Mouse (Mus musculus) layer of hippocampus, adult 18-20 months (tissue): ENCODE results near the gene Cst6. TPM values are rescaled to one million over a fixed set of nuclear protein-coding genes. Genes with fewer than 3 reads are reported as not detected.

Experiments used
- DNase-seq, 2 experiments: peaks; one replicate each; pipeline ENCODE4 v3.0.0; 2022; ENCODE audit warnings: low spot score in 2 of 2
- total RNA-seq, 2 experiments: library from RNA; stranded (reverse); gene quantifications; 2 replicates each; pipeline ENCODE4 v1.2.3; 2021

Gene Cst6
- total RNA-seq, 2 experiments from 2014 or later, result 8.6 to 10.4 TPM

GRCm38 (mm10) chr19:5294972-5295735 is 54.2 kb downstream of the Cst6 start, which contains the start of gene Sf3b2:
Sf3b2 (minus strand) TSS chr19:5295455.
- peak; percentile 99 to 100 for DNase-seq

Other genes with a start within 250 kb of the Cst6 start
- gene Rab1b, start 242.5 kb downstream of the Cst6 start, total RNA-seq, result 100 to 1,000 TPM; 160 to 170 TPM
- gene Klc2, start 231.0 kb downstream of the Cst6 start, total RNA-seq, result 100 to 1,000 TPM; 230 to 231 TPM
- gene Pacs1, start 76.5 kb downstream of the Cst6 start, total RNA-seq, result 10 to 100 TPM; 52.1 to 52.5 TPM
- 100 to 1,000 TPM; 215 to 219 TPM for gene Sf3b2, start 54.1 kb downstream of the Cst6 start, total RNA-seq
- 100 to 1,000 TPM; 102 to 107 TPM for gene Gal3st3, start 51.2 kb downstream of the Cst6 start, total RNA-seq
- not detected for gene Catsper1, start 13.8 kb downstream of the Cst6 start, total RNA-seq
- gene Eif1ad, start 17.2 kb upstream of the Cst6 start, total RNA-seq, result 10 to 100 TPM; 20.2 to 22.0 TPM
- 10 to 100 TPM; 80.7 to 87.6 TPM for gene Banf1, start 17.6 kb upstream of the Cst6 start, total RNA-seq
- 100 to 1,000 TPM in 1 of 2 experiments, 10 to 100 TPM in 1; 96.9 to 117 TPM for gene Sart1, start 39.1 kb upstream of the Cst6 start, total RNA-seq
- gene Tsga10ip, start 53.0 kb upstream of the Cst6 start, total RNA-seq, result under 1 TPM; 0.30 TPM
- gene Drap1, start 75.4 kb upstream of the Cst6 start, total RNA-seq, result 100 to 1,000 TPM; 347 to 383 TPM
- 10 to 100 TPM; 74.7 to 75.3 TPM for gene AI837181, start 75.6 kb upstream of the Cst6 start, total RNA-seq
- gene Fosl1, start 98.0 kb upstream of the Cst6 start, total RNA-seq, result not detected
- gene Ccdc85b, start 108.3 kb upstream of the Cst6 start, total RNA-seq, result 10 to 100 TPM; 36.5 to 37.0 TPM
- gene Fibp, start 111.0 kb upstream of the Cst6 start, total RNA-seq, result 10 to 100 TPM; 95.7 to 97.4 TPM
- gene Ctsw, start 118.9 kb upstream of the Cst6 start, total RNA-seq, result not detected
- 10 to 100 TPM; 11.6 to 13.1 TPM for gene Efemp2, start 124.4 kb upstream of the Cst6 start, total RNA-seq
- 10 to 100 TPM; 28.3 to 28.4 TPM for gene Mus81, start 138.8 kb upstream of the Cst6 start, total RNA-seq
- 1,000 to 10,000 TPM; 1,259 to 1,272 TPM for gene Cfl1, start 140.9 kb upstream of the Cst6 start, total RNA-seq
- gene 1700020D05Rik, start 154.2 kb upstream of the Cst6 start, total RNA-seq, result 1 to 10 TPM; 4.3 to 6.4 TPM
- gene Snx32, start 161.0 kb upstream of the Cst6 start, total RNA-seq, result 10 to 100 TPM; 79.9 to 85.2 TPM
- gene Ovol1, start 211.1 kb upstream of the Cst6 start, total RNA-seq, result not detected
- gene Ap5b1, start 218.5 kb upstream of the Cst6 start, total RNA-seq, result 1 to 10 TPM; 6.4 to 6.5 TPM